Comparison of ENCODE assay signal across 8 mouse cellular contexts in the genomic region with DNA sequence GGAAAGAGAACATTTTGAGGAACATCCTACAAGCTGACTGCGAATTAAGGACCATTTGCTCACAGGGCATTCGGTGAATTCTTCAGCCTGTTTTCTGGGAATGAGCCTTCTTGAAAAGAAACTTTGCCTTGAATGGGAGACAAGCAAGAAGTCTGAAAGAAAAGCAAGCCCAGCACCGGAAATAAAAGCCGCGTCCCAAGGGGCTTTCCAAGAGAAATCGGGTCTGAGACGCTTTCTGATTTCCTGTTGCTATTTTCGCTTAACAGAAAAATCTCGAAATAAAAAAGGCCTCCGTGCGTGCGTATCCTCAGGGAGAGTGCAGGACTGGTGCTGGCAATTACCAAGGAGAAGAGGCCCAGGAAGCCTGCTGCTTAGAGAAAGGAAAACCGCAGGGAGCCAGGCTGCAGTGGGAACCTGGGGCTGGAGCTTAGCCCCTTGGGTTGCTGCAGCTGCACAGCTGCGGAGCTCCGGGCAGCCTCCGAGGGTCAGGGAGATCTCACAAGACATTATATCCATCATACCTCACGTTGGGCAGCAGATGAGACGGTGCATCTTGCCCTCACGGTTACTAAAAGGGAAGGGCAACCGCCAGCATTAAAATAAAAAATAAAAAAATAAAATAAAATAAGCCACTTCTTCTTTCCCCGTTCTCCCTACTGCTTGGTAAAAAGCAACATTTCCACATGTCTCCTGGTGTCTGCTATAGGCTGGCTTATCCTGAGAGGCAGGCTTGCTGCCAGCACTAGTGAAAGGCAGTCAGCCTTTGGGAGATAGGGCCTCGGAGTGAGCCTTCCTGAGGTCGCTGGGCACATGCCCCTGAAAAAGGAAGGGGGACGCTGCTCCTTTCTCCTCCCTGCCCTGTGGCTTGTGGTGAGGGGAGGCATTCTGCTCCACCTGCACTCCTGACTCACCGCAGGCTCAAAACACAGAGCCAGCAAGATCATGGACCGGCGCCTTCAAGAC. TPM values are rescaled to one million over a fixed set of nuclear protein-coding genes. Genes with fewer than 3 reads are reported as not detected.
DNase-seq lines count a peak whose midpoint lies in the region; ATAC-seq and TF ChIP-seq lines count a peak whose summit lies in the region.

No protein-coding gene starts in this region.

- no peak for DNase-seq in lung, postnatal 25 days (ENCODE audit: low spot score)
- peak; percentile 40 to 48 for DNase-seq in heart, adult 18-20 months
- DNase-seq in kidney, postnatal 0 days (ENCODE audit: low spot score): peak; percentile 46
- DNase-seq in cerebellum, adult 2 months: no peak
- DNase-seq in cerebellum, adult 11 months: no peak
- no peak for DNase-seq in lung, postnatal 4 days

- peaks cover 11% of the 10 kb centered on the region for H3K27me3 ChIP-seq in lung, embryonic 15.5 days
- peaks cover 16% of the 10 kb centered on the region for H3K27me3 ChIP-seq in kidney, postnatal 0 days (ENCODE audit: insufficient read depth, low read length)
- H3K27me3 ChIP-seq in neural tube, embryonic 15.5 days (replicated peaks): no peaks in the 10 kb centered on the region; the same call in 1 of the 2 replicates
- H3K27me3 ChIP-seq in cerebellum, adult 2 months (ENCODE audit: control insufficient read depth, insufficient read depth, low read length): no peaks in the 10 kb centered on the region

- peak overlapping the region; percentile 39 for H3K4me2 ChIP-seq in lung, embryonic 15.5 days
- H3K4me2 ChIP-seq in kidney, postnatal 0 days (ENCODE audit: low read length): peak overlapping the region; percentile 38
- peak overlapping the region; percentile 43 for H3K4me2 ChIP-seq in neural tube, embryonic 15.5 days

- TF ChIP-seq POLR2A in cerebellum, adult 2 months (IDR thresholded peaks at IDR 0.05; ENCODE audit: borderline replicate concordance, insufficient read depth, low read length): no peak

- no peak for ATAC-seq in lung, embryonic 15.5 days (ENCODE audit: borderline replicate concordance, extremely low read depth, low FRiP score, low TSS enrichment)
- ATAC-seq in kidney, postnatal 0 days (replicated peaks; ENCODE audit: low FRiP score, low read depth): no peak
- ATAC-seq in neural tube, embryonic 15.5 days (ENCODE audit: low FRiP score): no peak

- no peak overlapping the region for H3K4me3 ChIP-seq in lung, embryonic 15.5 days
- H3K4me3 ChIP-seq in kidney, postnatal 0 days (replicated peaks; ENCODE audit: low read depth, low read length): peak overlapping the region; percentile 12; the same call in 1 of the 2 replicates
- H3K4me3 ChIP-seq in neural tube, embryonic 15.5 days (replicated peaks): peak overlapping the region; percentile 9; the same call in 1 of the 2 replicates
- H3K4me3 ChIP-seq in cerebellum, adult 2 months (replicated peaks; ENCODE audit: insufficient read depth, low read depth, low read length): no peak overlapping the region

- no peak overlapping the region for H3K9ac ChIP-seq in lung, embryonic 15.5 days
- H3K9ac ChIP-seq in kidney, postnatal 0 days (ENCODE audit: low read depth, low read length): no peak overlapping the region
- peak overlapping the region; percentile 33; the same call in 1 of the 2 replicates for H3K9ac ChIP-seq in neural tube, embryonic 15.5 days (replicated peaks)

- TF ChIP-seq CTCF in kidney, postnatal 0 days (IDR thresholded peaks at IDR 0.05; ENCODE audit: low read depth): no peak
- TF ChIP-seq CTCF in cerebellum, adult 2 months (IDR thresholded peaks at IDR 0.05; ENCODE audit: borderline replicate concordance, insufficient read depth, low read depth, low read length): no peak

- peak overlapping the region; percentile 0; the same call in 1 of the 2 replicates for H3K27ac ChIP-seq in lung, embryonic 15.5 days
- H3K27ac ChIP-seq in kidney, postnatal 0 days: peak overlapping the region; percentile 62; the same call in 1 of the 2 replicates
- peak overlapping the region; percentile 49 for H3K27ac ChIP-seq in neural tube, embryonic 15.5 days (replicated peaks)
- H3K27ac ChIP-seq in cerebellum, adult 2 months (ENCODE audit: insufficient read depth, low read length): no peak overlapping the region

- H3K36me3 ChIP-seq in lung, embryonic 15.5 days: no peaks in the 10 kb centered on the region
- no peaks in the 10 kb centered on the region for H3K36me3 ChIP-seq in kidney, postnatal 0 days (ENCODE audit: insufficient read depth, low read length)
- no peaks in the 10 kb centered on the region for H3K36me3 ChIP-seq in neural tube, embryonic 15.5 days

- H3K9me3 ChIP-seq in lung, embryonic 15.5 days: no peaks in the 10 kb centered on the region
- H3K9me3 ChIP-seq in kidney, postnatal 0 days (replicated peaks; ENCODE audit: low read length): no peaks in the 10 kb centered on the region
- no peaks in the 10 kb centered on the region for H3K9me3 ChIP-seq in neural tube, embryonic 15.5 days (replicated peaks)

- peaks cover 12% of the 10 kb centered on the region for H3K4me1 ChIP-seq in lung, embryonic 15.5 days
- peaks cover under 1% of the 10 kb centered on the region; the same call in 1 of the 2 replicates for H3K4me1 ChIP-seq in kidney, postnatal 0 days (replicated peaks; ENCODE audit: insufficient read depth, low read length)
- peaks cover 21% of the 10 kb centered on the region for H3K4me1 ChIP-seq in neural tube, embryonic 15.5 days
- H3K4me1 ChIP-seq in cerebellum, adult 2 months (ENCODE audit: control insufficient read depth, insufficient read depth, low read length): peaks cover 4% of the 10 kb centered on the region

- WGBS in lung, embryonic 15.5 days: 32% methylated on average over 27 of the region's 27 CpGs
- WGBS in kidney, postnatal 0 days: 27% methylated on average over 27 of the region's 27 CpGs
- 28% methylated on average over 27 of the region's 27 CpGs for WGBS in neural tube, embryonic 15.5 days
- WGBS in cerebellum, adult 2 months: 61% methylated on average over 27 of the region's 27 CpGs

RNA-seq across cellular contexts. Expression of a gene that starts 35.5 kb away (rescaled TPM):
- polyA plus RNA-seq in lung, embryonic 15.5 days (2015; fragmentation: Nextera tagmentation; extraction: Ambion mirVana): 2.8 and 3.5 TPM in 2 replicates
- 1 to 10 TPM; 2.1 to 2.3 TPM for total RNA-seq in heart, adult 18-20 months (2021)
- polyA plus RNA-seq in kidney, postnatal 0 days (2015; fragmentation: Nextera tagmentation; extraction: Ambion mirVana): 0.52 and 0.53 TPM in 2 replicates
- 16.2 and 18.2 TPM in 2 replicates for polyA plus RNA-seq in neural tube, embryonic 15.5 days (2015; fragmentation: Nextera tagmentation; extraction: Ambion mirVana)
- polyA plus RNA-seq in cerebellum, adult 2 months (2012; rRNA removed): 25.8 and 26.0 TPM in 2 replicates

RNA-seq across cellular contexts. Expression of a gene that starts 49.3 kb away (rescaled TPM):
- polyA plus RNA-seq in lung, embryonic 15.5 days (2015; fragmentation: Nextera tagmentation; extraction: Ambion mirVana): 35.5 and 36.4 TPM in 2 replicates
- 10 to 100 TPM; 89.4 to 92.1 TPM for total RNA-seq in heart, adult 18-20 months (2021)
- 62.3 and 63.2 TPM in 2 replicates for polyA plus RNA-seq in kidney, postnatal 0 days (2015; fragmentation: Nextera tagmentation; extraction: Ambion mirVana)
- polyA plus RNA-seq in neural tube, embryonic 15.5 days (2015; fragmentation: Nextera tagmentation; extraction: Ambion mirVana): 39.8 and 41.5 TPM in 2 replicates
- 48.6 and 49.2 TPM in 2 replicates for polyA plus RNA-seq in cerebellum, adult 2 months (2012; rRNA removed)

Comparison
In these comparisons a context has a peak if more than half of its experiments do, and no peak if none do; other contexts are left out.
1. H3K4me3 ChIP-seq: peak in kidney, postnatal 0 days (single experiment) and neural tube, embryonic 15.5 days (single experiment); none in lung, embryonic 15.5 days (single experiment) and cerebellum, adult 2 months (single experiment).
2. DNase-seq: peak in heart, adult 18-20 months (2 of 2) and kidney, postnatal 0 days (single experiment); none in lung, postnatal 25 days (single experiment), cerebellum, adult 2 months (0 of 2), cerebellum, adult 11 months (single experiment) and lung, postnatal 4 days (0 of 2).
3. Peak in every context shown above with its lines, with median percentiles within 50 percentile points of each other: H3K4me2 ChIP-seq.